Mouse (Mus musculus): ENCODE data around the gene Arl4c.

GRCm38 (mm10) chr1:88720626-88721229 lies 18.7 kb upstream of the Arl4c start:
- TF ChIP-seq CTCF (IDR thresholded peaks at IDR 0.05; ENCODE audit: insufficient read depth, low read length) (no peak), POLR2A (IDR thresholded peaks at IDR 0.05; ENCODE audit: borderline replicate concordance, extremely low read depth, low read depth, low read length) (no peak)

All from lung, adult 2 months (tissue).